Mouse (Mus musculus): ENCODE data around the gene Zfp663.

The Zfp663 gene

GRCm38 (mm10) chr2:165320531-165321150 lies 47.9 kb downstream of the Zfp663 start:
- DNase-seq (ENCODE audit: low spot score): no peak

GRCm38 (mm10) chr2:165319503-165319902 lies 49.0 kb downstream of the Zfp663 start:
- DNase-seq (ENCODE audit: low spot score): no peak

- no peak for DNase-seq (ENCODE audit: low spot score)
These were observed 49.6 kb downstream of the Zfp663 start for GRCm38 (mm10) chr2:165318941-165319340.

- no peak for DNase-seq (ENCODE audit: low spot score)
These were observed 50.8 kb downstream of the Zfp663 start for GRCm38 (mm10) chr2:165317621-165318263.

- no peak for DNase-seq (ENCODE audit: low spot score)
These were observed 51.6 kb downstream of the Zfp663 start for GRCm38 (mm10) chr2:165316837-165317473.

- no peak for DNase-seq (ENCODE audit: low spot score)
These were observed 52.3 kb downstream of the Zfp663 start for GRCm38 (mm10) chr2:165316204-165316603.

- no peak for DNase-seq (ENCODE audit: low spot score)
These were observed 54.3 kb downstream of the Zfp663 start for GRCm38 (mm10) chr2:165314197-165314596.

GRCm38 (mm10) chr2:165312381-165312780 lies 56.1 kb downstream of the Zfp663 start:
- DNase-seq (ENCODE audit: low spot score): no peak

GRCm38 (mm10) chr2:165311577-165311976 lies 57.0 kb downstream of the Zfp663 start:
- no peak for DNase-seq (ENCODE audit: low spot score)

GRCm38 (mm10) chr2:165310818-165311425 lies 57.6 kb downstream of the Zfp663 start:
- no peak for DNase-seq (ENCODE audit: low spot score)

- no peak for DNase-seq (ENCODE audit: low spot score)
These were observed 60.7 kb downstream of the Zfp663 start for GRCm38 (mm10) chr2:165307801-165308200.

GRCm38 (mm10) chr2:165305438-165305837 lies 63.1 kb downstream of the Zfp663 start:
- DNase-seq (ENCODE audit: low spot score): no peak

- no peak for DNase-seq (ENCODE audit: low spot score)
These were observed 63.7 kb downstream of the Zfp663 start for GRCm38 (mm10) chr2:165304819-165305218.

GRCm38 (mm10) chr2:165303354-165304012 lies 65.0 kb downstream of the Zfp663 start:
- DNase-seq (ENCODE audit: low spot score): no peak

- DNase-seq (ENCODE audit: low spot score): no peak
These were observed 67.1 kb downstream of the Zfp663 start for GRCm38 (mm10) chr2:165301409-165301808.
